Mouse (Mus musculus) ES-E14 (cell line): Measurements from ENCODE around the gene Smco3.

Source experiments
- CHD2 ChIP-seq: IDR thresholded peaks from 2 replicates; pipeline ENCODE4 v1.6.1; 2014; ENCODE audit warnings: mild to moderate bottlenecking, low read depth, low read length, inconsistent platforms
- HCFC1 ChIP-seq: IDR thresholded peaks from 2 replicates; pipeline ENCODE4 v1.6.1; 2012; ENCODE audit warnings: low read length, inconsistent platforms, borderline replicate concordance; ENCODE audit not compliant: insufficient read depth
- ZC3H11A ChIP-seq: IDR thresholded peaks from 2 replicates; pipeline ENCODE4 v1.6.1; 2012; ENCODE audit warnings: low read depth, mild to moderate bottlenecking, inconsistent platforms, low read length, borderline replicate concordance

DNA sequence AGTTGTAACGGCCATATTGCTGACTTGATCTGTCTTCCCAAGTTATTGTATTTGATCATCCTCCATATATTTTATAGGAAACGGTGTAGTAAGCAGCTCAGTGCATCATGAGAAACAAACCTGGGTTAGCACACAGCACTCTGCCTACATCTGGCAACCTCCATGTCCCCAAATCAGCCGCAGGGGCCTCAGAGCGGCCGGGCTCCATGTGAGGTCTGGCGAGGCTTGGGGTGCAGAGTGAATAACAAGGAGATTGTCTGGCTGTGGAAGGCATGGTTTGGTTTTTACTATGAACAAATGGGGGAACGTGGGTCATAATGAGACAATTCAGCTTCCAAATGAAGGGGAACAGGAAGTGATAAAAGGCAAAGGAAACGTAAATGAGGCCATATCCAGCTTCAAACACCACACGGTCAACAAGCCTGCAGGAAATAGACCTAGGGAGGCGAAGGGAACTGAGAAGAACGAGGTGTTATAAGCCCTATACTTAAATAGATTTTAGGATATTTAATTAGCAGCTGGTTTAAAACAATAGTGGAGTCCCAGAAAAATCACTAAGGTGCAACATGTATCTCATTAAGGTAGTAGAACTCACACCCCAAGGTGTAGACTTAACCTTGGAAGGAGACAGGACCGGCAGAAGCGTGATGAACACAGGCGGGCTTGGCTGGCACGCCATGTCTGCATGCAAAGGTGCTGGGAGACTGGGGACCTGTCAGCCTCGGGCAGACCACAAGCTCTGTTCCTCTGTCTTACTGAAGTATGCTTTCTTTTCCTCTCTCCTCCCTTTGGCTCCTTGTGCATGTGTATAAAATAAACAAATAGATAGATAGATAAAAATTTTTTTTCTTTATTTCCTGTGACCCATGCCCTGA is 42.1 kb downstream of the Smco3 start:
- no peak for TF ChIP-seq ZC3H11A
- no peak for TF ChIP-seq HCFC1
- TF ChIP-seq CHD2: no peak
